Mouse (Mus musculus): ENCODE results near the gene Coro6.

- no peak for TF ChIP-seq GATA1 (IDR thresholded peaks at IDR 0.05; ENCODE audit: low read depth, low read length)
- TF ChIP-seq CTCF (IDR thresholded peaks at IDR 0.05 in 2 of 3, conservative IDR thresholded peaks at IDR 0.05 in 1 of 3; ENCODE audit: control insufficient read depth in 1 of 3, insufficient read depth in 1 of 3, low read depth in 2 of 3, low read length in 3 of 3, poor library complexity in 1 of 3, severe bottlenecking in 1 of 3): no peak
- no peak for TF ChIP-seq MEF2A (IDR thresholded peaks at IDR 0.05; ENCODE audit: extremely low read depth, insufficient replicate concordance, low read depth, low read length, poor library complexity, severe bottlenecking)
- TF ChIP-seq HCFC1 (IDR thresholded peaks at IDR 0.05; ENCODE audit: low read depth, low read length): no peak
- no peak for TF ChIP-seq JUND (IDR thresholded peaks at IDR 0.05; ENCODE audit: low read depth, low read length)
- TF ChIP-seq RCOR1 (IDR thresholded peaks at IDR 0.05; ENCODE audit: low read depth, low read length): no peak
- TF ChIP-seq POLR2A (IDR thresholded peaks at IDR 0.05; ENCODE audit: control insufficient read depth in 1 of 2, insufficient read depth in 1 of 2, low read depth in 1 of 2, low read length in 2 of 2, poor library complexity in 1 of 2): no peak
- TF ChIP-seq EP300 (IDR thresholded peaks at IDR 0.05; ENCODE audit: low read depth in 1 of 2, low read length in 2 of 2): no peak
- TF ChIP-seq USF1 (IDR thresholded peaks at IDR 0.05; ENCODE audit: low read depth, low read length): no peak
- no peak for TF ChIP-seq POLR2AphosphoS2 (IDR thresholded peaks at IDR 0.05; ENCODE audit: low read length)
- no peak for TF ChIP-seq ZC3H11A (IDR thresholded peaks at IDR 0.05; ENCODE audit: low read depth, low read length)
Observed at GRCm38 (mm10) chr11:77518051-77518798, 56.0 kb downstream of the Coro6 start.
